Mouse (Mus musculus) cerebellum, postnatal 4 days (tissue): ENCODE measurements at regions not wholly inside any gene's neighbourhood (a gene's known extent, or its start where the extent isn't known, plus 50 kb on each side); places are given as distances from the start of the nearest gene placed in this dataset.
A peak's percentile ranks its signal among the peaks of the same experiment; 100 is the strongest.

ENCODE experiments used
- DNase-seq, 2 experiments: peaks; one replicate each; pipeline ENCODE4 v3.0.0; 2022; ENCODE audit warnings: low spot score in 2 of 2, mixed read lengths in 1 of 2

- DNase-seq, result no peak
Measured at GRCm38 (mm10) chr2:160256251-160256650, 77.7 kb downstream of the Gm826 start.

- DNase-seq, result no peak
Measured at GRCm38 (mm10) chr2:160250228-160250627, 83.7 kb downstream of the Gm826 start.

GRCm38 (mm10) chr2:160249104-160250093 is 84.6 kb downstream of the Gm826 start:
- peak in 1 of 2 experiments; percentile 36 for DNase-seq

GRCm38 (mm10) chr2:160247286-160247685 is 86.7 kb downstream of the Gm826 start:
- no peak for DNase-seq

GRCm38 (mm10) chr2:160246356-160246755 is 87.6 kb downstream of the Gm826 start:
- no peak for DNase-seq

- DNase-seq, result no peak
Measured at GRCm38 (mm10) chr2:160244866-160245265, 89.1 kb downstream of the Gm826 start.

GRCm38 (mm10) chr2:160240531-160241379 is 93.2 kb downstream of the Gm826 start:
- DNase-seq, result no peak

- no peak for DNase-seq
Measured at GRCm38 (mm10) chr2:160237436-160238104, 96.4 kb downstream of the Gm826 start.

- DNase-seq, result no peak
Measured at GRCm38 (mm10) chr2:160236806-160237205, 97.2 kb downstream of the Gm826 start.

GRCm38 (mm10) chr2:160230786-160231185 is 103.2 kb downstream of the Gm826 start:
- DNase-seq, result no peak

- peak in 1 of 2 experiments; percentile 40 for DNase-seq
Measured at GRCm38 (mm10) chr2:160228331-160229035, 105.5 kb downstream of the Gm826 start.

GRCm38 (mm10) chr2:160225450-160225849 is 108.5 kb downstream of the Gm826 start:
- no peak for DNase-seq

GRCm38 (mm10) chr2:160223366-160223765 is 110.6 kb downstream of the Gm826 start:
- no peak for DNase-seq

- no peak for DNase-seq
Measured at GRCm38 (mm10) chr2:160221772-160222171, 112.2 kb downstream of the Gm826 start.

GRCm38 (mm10) chr2:160220562-160221021 is 113.4 kb downstream of the Gm826 start:
- DNase-seq, result no peak

GRCm38 (mm10) chr2:160214032-160214812 is 119.7 kb downstream of the Gm826 start:
- DNase-seq, result no peak

GRCm38 (mm10) chr2:160210507-160210906 is 123.5 kb downstream of the Gm826 start:
- no peak for DNase-seq

- DNase-seq, result no peak
Measured at GRCm38 (mm10) chr2:160209589-160210264, 124.2 kb downstream of the Gm826 start.

- no peak for DNase-seq
Measured at GRCm38 (mm10) chr2:160208295-160208694, 125.7 kb downstream of the Gm826 start.

GRCm38 (mm10) chr2:160207226-160207625 is 126.7 kb downstream of the Gm826 start:
- DNase-seq, result no peak
